Mouse (Mus musculus) testis, adult 2 months (tissue): Measurements from ENCODE around the gene Hsf5. TPM values are rescaled to one million over a fixed set of nuclear protein-coding genes. Genes with fewer than 3 reads are reported as not detected.

Experiments
- H3K27ac ChIP-seq: fragments of 200-500 bp; 2 replicates; pipeline ENCODE4 v1.5.1; 2012; ENCODE audit warnings: low read depth, low read length; ENCODE audit not compliant: control insufficient read depth, insufficient read depth
- H3K27me3 ChIP-seq: fragments of 200-500 bp; 2 replicates; pipeline ENCODE4 v1.6.1; 2012; ENCODE audit warnings: mild to moderate bottlenecking, low read length, moderate library complexity; ENCODE audit not compliant: control insufficient read depth, insufficient read depth
- H3K36me3 ChIP-seq: fragments of 200-500 bp; 2 replicates; pipeline ENCODE4 v1.6.1; 2012; ENCODE audit warnings: mild to moderate bottlenecking, low read length; ENCODE audit not compliant: control insufficient read depth, insufficient read depth
- H3K4me1 ChIP-seq: fragments of 200-500 bp; 2 replicates; pipeline ENCODE4 v1.6.1; 2012; ENCODE audit warnings: low read length; ENCODE audit not compliant: control insufficient read depth, insufficient read depth
- H3K4me3 ChIP-seq: fragments of 200-500 bp; 2 replicates; pipeline ENCODE4 v1.5.1; 2012; ENCODE audit warnings: low read depth, mild to moderate bottlenecking, low read length, moderate library complexity, mixed read lengths; ENCODE audit not compliant: control insufficient read depth
- CTCF ChIP-seq: fragments of 200-500 bp; IDR thresholded peaks from 2 replicates; pipeline ENCODE4 v1.5.1; 2012; ENCODE audit warnings: low read depth, mild to moderate bottlenecking, inconsistent platforms, low read length, moderate library complexity; ENCODE audit not compliant: control insufficient read depth, insufficient read depth, insufficient replicate concordance
- POLR2A ChIP-seq: fragments of 200-500 bp; IDR thresholded peaks from 2 replicates; pipeline ENCODE4 v1.6.1; 2012; ENCODE audit warnings: low read depth, mild to moderate bottlenecking, inconsistent platforms, low read length, moderate library complexity; ENCODE audit not compliant: control insufficient read depth
- polyA plus RNA-seq: library from polyadenylated mRNA; depleted of rRNA; stranded (reverse); fragments of >200 nt; gene quantifications from 2 replicates; pipeline ENCODE4 v1.2.3, GENCODE M21; 2012

Hsf5 gene
- polyA plus RNA-seq, 1 experiment = 89.4 TPM

DNA sequence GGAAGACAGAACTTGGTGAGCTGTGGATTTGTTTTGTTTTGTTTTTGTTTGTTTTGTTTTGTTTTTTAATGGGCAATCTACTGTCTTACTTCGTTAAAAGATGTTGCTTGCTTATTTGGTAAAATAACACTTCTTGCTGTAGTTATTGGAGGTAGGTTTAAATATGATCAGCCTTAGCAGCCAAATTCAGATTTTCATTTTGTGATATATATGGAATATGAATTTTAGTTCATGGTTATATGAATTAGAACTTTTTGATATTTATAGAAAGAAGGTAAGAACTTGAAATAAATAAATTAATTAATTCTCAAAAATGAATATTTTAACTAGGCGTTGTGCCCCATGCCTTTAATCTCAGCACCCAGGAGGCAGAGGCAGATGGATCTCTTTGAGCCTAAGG lies 48.7 kb downstream of the Hsf5 start:
- H3K4me1 ChIP-seq = no peaks in the 10 kb centered on the region; the same call in 1 of the 2 replicates
- H3K4me3 ChIP-seq = no peak overlapping the region
- no peak overlapping the region for H3K27ac ChIP-seq
- no peaks in the 10 kb centered on the region for H3K27me3 ChIP-seq
- TF ChIP-seq CTCF = no peak
- no peak for TF ChIP-seq POLR2A
- H3K36me3 ChIP-seq = peaks cover 1% of the 10 kb centered on the region; the same call in 1 of the 2 replicates

DNA sequence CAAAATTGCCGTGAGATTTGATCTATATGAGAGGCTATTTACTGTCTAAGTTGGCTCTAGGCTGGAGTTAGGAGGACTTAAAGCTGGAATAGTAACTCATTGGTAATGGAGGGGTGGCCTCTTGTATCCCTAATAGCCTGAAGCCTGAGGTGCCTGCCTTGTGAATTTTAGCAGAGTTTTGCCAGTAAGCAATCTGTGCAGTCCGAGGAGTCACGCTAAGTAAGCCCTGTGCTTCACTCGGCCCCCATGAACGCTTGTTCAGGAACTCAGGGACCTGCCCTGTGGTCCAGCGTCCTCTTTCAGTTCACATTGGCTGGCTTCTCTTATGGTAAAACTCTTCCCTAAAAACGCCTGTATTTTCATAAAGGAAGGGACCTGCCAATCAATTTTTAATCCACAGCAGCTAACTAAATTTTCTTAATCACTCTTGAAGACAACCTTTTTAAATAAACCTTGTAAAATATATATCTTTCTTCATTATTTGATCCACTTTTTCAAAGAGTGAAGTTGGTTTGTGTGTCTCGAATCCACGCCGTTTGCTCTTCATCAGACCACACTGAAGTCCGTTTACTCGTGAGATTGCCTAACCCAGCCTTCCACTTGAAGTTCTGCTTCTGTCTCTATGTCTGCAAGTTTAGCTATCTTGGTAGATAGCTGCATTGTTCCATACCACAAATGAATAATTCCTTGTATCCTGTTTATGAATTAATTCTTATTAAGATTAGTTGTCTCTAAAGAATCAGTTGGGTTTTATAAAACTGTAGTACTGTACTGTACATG lies 49.5 kb downstream of the Hsf5 start:
- Histone ChIP-seq H3K36me3 (peaks cover 1% of the 10 kb centered on the region; the same call in 1 of the 2 replicates), H3K4me3 (no peak overlapping the region), H3K27me3 (no peaks in the 10 kb centered on the region), H3K27ac (no peak overlapping the region), H3K4me1 (no peaks in the 10 kb centered on the region; the same call in 1 of the 2 replicates)
- TF ChIP-seq CTCF = no peak

DNA sequence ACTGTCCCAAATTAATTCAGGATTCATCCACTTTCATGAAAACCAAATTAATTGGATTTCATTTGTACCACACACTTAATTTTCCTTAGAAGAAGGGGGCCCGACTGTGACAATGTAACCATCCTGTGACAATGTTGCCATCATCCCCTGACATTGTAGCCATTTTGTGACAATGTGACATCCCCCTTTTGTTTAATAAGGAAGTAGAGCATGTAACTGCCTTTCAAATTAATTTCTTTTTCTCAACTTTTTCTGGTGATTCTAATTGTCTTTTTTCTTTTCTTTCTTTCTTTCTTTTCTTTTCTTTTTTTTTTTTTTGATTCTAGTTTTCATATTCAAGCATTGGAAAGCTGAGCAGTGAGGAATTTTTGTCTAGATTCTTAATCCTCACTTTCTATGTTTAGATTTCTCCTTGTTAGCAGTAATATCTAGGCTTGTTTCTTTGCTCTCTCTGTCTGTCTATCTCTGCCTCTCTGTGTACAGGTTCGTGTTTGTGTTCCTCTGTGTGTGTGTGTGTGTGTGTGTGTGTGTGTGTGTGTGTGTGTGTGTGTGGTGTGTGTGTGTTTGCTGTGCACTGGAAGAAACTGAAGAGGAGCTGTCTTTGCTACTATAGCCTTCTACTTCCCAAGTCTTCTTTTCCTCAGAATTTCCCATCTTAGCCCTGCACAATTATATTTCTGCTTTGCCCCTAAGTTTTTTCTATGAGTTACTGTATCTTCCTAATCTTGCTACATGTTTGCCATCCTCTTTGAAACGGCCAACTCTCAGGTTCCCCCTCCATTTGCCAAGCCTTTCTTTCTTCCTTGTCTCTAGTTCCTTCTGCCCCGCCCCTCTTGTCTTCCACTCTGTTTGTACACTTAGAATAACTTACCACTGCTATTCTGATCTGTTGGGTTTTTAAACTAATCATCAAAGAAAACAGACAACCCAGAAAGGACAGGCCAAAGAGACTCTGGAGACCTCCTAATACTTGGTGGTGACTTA lies 50.4 kb downstream of the Hsf5 start:
- H3K27ac ChIP-seq = no peak overlapping the region
- peaks cover 1% of the 10 kb centered on the region; the same call in 1 of the 2 replicates for H3K36me3 ChIP-seq
- H3K27me3 ChIP-seq = no peaks in the 10 kb centered on the region
- no peak overlapping the region for H3K4me3 ChIP-seq
- TF ChIP-seq CTCF = no peak
- TF ChIP-seq POLR2A = no peak
- H3K4me1 ChIP-seq = no peaks in the 10 kb centered on the region; the same call in 1 of the 2 replicates

DNA sequence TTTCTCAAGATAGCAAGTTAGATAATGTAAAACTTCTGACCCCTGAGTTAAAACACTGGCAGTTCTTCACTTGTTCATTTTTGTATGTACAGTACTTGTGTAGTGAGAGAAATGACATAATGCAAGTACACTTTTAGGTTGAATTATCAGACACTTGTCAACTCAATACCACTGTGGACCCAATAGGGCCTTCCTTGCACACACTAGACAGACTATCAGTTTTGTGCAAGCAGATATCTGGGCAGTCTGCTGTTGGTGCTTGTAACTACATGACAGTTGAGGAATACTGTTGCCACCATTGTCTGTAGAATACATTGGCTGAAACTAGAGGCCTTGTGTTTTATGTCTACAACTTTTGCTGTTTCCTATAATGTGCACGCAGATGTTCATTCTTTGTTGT lies 56.3 kb downstream of the Hsf5 start:
- H3K36me3 ChIP-seq = no peaks in the 10 kb centered on the region
- no peaks in the 10 kb centered on the region for H3K4me1 ChIP-seq
- no peak overlapping the region for H3K27ac ChIP-seq
- no peak overlapping the region for H3K4me3 ChIP-seq
- TF ChIP-seq POLR2A (no peak), CTCF (no peak)
- H3K27me3 ChIP-seq = no peaks in the 10 kb centered on the region

DNA sequence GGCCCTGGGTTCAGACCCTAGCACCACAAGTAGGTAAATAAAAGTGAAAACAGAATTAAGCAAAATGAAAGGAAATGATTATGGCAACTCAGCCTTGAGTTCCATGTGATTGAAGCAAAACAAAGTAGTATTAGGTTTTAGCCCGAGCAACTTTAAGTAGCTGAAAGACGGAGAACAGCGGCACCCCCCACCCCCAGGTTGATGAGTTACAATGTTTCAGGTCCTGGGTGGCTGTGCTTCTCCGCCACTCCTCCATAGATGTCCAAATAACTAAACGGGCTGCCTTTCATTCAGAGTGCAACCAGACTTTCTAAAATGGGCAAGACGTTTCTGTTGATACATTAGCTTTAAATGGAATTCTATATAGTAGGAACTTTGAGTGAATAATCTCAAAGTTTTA lies 58.6 kb downstream of the Hsf5 start:
- Histone ChIP-seq H3K4me3 (no peak overlapping the region), H3K27ac (no peak overlapping the region), H3K36me3 (no peaks in the 10 kb centered on the region), H3K27me3 (no peaks in the 10 kb centered on the region), H3K4me1 (no peaks in the 10 kb centered on the region)
- no peak for TF ChIP-seq POLR2A
- no peak for TF ChIP-seq CTCF

DNA sequence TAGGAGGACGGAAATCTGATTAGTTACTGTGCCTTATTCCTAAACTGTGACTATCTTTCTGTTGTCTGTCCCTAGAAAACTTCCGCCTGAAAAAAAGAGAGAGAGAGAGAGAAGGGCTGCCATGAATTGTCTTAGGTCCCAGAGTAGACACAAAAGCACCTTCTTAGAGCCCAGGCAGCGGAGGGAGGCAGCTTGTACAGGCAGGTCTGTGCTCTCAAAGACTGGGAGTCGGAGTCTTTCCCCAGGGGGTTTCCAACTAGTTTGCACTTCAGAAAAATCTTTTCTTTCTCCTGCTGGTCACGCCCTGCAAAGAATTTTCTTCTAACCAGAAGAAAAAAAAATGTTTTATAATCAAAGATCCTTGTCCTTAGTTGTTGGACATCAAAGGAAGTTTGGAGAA lies 60.8 kb downstream of the Hsf5 start:
- Histone ChIP-seq H3K4me3 (no peak overlapping the region), H3K4me1 (no peaks in the 10 kb centered on the region)

DNA sequence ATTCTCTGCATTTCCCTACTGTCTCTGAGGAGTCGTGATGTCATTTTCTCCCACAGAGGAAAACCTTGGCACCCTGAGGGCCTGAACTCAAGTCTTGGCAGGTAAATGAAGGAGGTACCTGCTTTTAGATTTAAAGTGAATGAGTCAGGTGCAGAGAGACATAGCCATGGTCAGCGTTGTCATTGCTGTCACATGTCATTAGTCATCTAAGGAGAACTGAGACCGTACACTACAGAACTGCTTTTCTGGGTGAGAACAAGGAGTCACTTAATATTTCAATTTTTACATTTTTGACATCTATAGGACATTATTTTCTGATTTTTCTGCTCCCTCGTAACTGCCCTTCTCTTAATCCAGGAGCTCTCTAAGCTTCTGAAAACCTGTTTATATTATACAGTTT lies 61.6 kb downstream of the Hsf5 start:
- H3K36me3 ChIP-seq = no peaks in the 10 kb centered on the region
- H3K4me3 ChIP-seq = no peak overlapping the region
- no peaks in the 10 kb centered on the region for H3K27me3 ChIP-seq
- TF ChIP-seq CTCF (no peak), POLR2A (no peak)
- no peaks in the 10 kb centered on the region for H3K4me1 ChIP-seq
- no peak overlapping the region for H3K27ac ChIP-seq

More for the DNA sequence above, 60.8 kb downstream of the Hsf5 start:
- H3K27ac ChIP-seq = no peak overlapping the region
- no peak for TF ChIP-seq CTCF
- TF ChIP-seq POLR2A = no peak
- H3K36me3 ChIP-seq = no peaks in the 10 kb centered on the region
- no peaks in the 10 kb centered on the region for H3K27me3 ChIP-seq
